Mouse (Mus musculus) MEL (cell line): ENCODE measurements around the gene Ak4. TPM values are rescaled to one million over a fixed set of nuclear protein-coding genes. Genes with fewer than 3 reads are reported as not detected.

ENCODE experiments used
- DNase-seq: peaks from one replicate; pipeline ENCODE4 v3.0.0; 2011; ENCODE audit warnings: low read depth, low spot score
- H3K27ac ChIP-seq: 2 replicates; pipeline ENCODE4 v1.5.1; 2012; ENCODE audit warnings: low read depth, mild to moderate bottlenecking, control low read depth, low read length, moderate library complexity; ENCODE audit not compliant: control insufficient read depth
- H3K27me3 ChIP-seq, 2 experiments: fragments of 150-350 bp in 1 of 2; sonication (generic) in 1 of 2; 2 replicates each; pipeline ENCODE4 v1.6.1; 2012; ENCODE audit warnings: low read length in 2 of 2, mild to moderate bottlenecking in 2 of 2, improper control_type of control experiment in 1 of 2, moderate library complexity in 1 of 2; ENCODE audit not compliant: insufficient read depth in 2 of 2, control insufficient read depth in 1 of 2
- H3K36me3 ChIP-seq, 2 experiments: 2 replicates each; pipeline ENCODE4 v1.6.1; 2012 to 2014; ENCODE audit warnings: low read length in 2 of 2, improper control_type of control experiment in 1 of 2, inconsistent platforms in 1 of 2, mild to moderate bottlenecking in 1 of 2; ENCODE audit not compliant: insufficient read depth in 2 of 2, control insufficient read depth in 1 of 2
- H3K4me1 ChIP-seq, 2 experiments: fragments of 150-350 bp in 1 of 2; sonication (generic) in 1 of 2; 2 replicates each; pipeline ENCODE4 v1.6.1; 2012; ENCODE audit warnings: low read length in 2 of 2, improper control_type of control experiment in 1 of 2, mild to moderate bottlenecking in 1 of 2; ENCODE audit not compliant: insufficient read depth in 2 of 2, control insufficient read depth in 1 of 2
- H3K4me3 ChIP-seq, 2 experiments: fragments of 150-350 bp in 1 of 2; sonication (generic) in 1 of 2; 2 replicates each; pipeline ENCODE4 v1.5.1; 2012; ENCODE audit warnings: low read depth in 2 of 2, low read length in 2 of 2, mild to moderate bottlenecking in 2 of 2, moderate library complexity in 2 of 2, control low read depth in 1 of 2, improper control_type of control experiment in 1 of 2; ENCODE audit not compliant: control insufficient read depth in 1 of 2, insufficient read depth in 1 of 2
- H3K79me2 ChIP-seq: 2 replicates; pipeline ENCODE4 v1.6.1; 2012; ENCODE audit warnings: mild to moderate bottlenecking, low read length, moderate library complexity; ENCODE audit not compliant: control insufficient read depth, poor library complexity, insufficient read depth
- H3K9ac ChIP-seq: 2 replicates; pipeline ENCODE4 v1.6.1; 2012; ENCODE audit warnings: low read depth, mild to moderate bottlenecking, control low read depth, low read length, moderate library complexity; ENCODE audit not compliant: control insufficient read depth, poor library complexity, severe bottlenecking
- H3K9me3 ChIP-seq: fragments of 150-350 bp; sonication (generic); replicated peaks from 2 replicates; pipeline ENCODE4 v1.6.1; 2012; ENCODE audit warnings: mild to moderate bottlenecking, low read length, improper control_type of control experiment, moderate library complexity; ENCODE audit not compliant: insufficient read depth
- CHD1 ChIP-seq: IDR thresholded peaks from 2 replicates; pipeline ENCODE4 v1.6.1; 2012; ENCODE audit warnings: low read depth, mild to moderate bottlenecking, inconsistent platforms, low read length, improper control_type of control experiment
- CHD2 ChIP-seq: IDR thresholded peaks from 2 replicates; pipeline ENCODE4 v1.6.1; 2011; ENCODE audit warnings: low read length, improper control_type of control experiment
- EP300 ChIP-seq, 2 experiments: IDR thresholded peaks; 2 replicates each; pipeline ENCODE4 v1.6.1; 2011; ENCODE audit warnings: improper control_type of control experiment in 2 of 2, low read length in 2 of 2, low read depth in 1 of 2, mild to moderate bottlenecking in 1 of 2
- GATA1 ChIP-seq: IDR thresholded peaks from 2 replicates; pipeline ENCODE4 v1.6.1; 2011; ENCODE audit warnings: low read depth, low read length, improper control_type of control experiment
- HCFC1 ChIP-seq: IDR thresholded peaks from 2 replicates; pipeline ENCODE4 v1.6.1; 2012; ENCODE audit warnings: low read depth, mild to moderate bottlenecking, inconsistent platforms, low read length, improper control_type of control experiment, moderate library complexity
- JUND ChIP-seq: IDR thresholded peaks from 2 replicates; pipeline ENCODE4 v1.6.1; 2011; ENCODE audit warnings: low read depth, mild to moderate bottlenecking, improper control_type of control experiment, low read length
- KAT2A ChIP-seq: conservative IDR thresholded peaks from 2 replicates; pipeline ENCODE4 v1.6.1; 2012; ENCODE audit warnings: low read depth, low read length, improper control_type of control experiment, inconsistent platforms
- MAZ ChIP-seq: IDR thresholded peaks from 2 replicates; pipeline ENCODE4 v1.6.1; 2012; ENCODE audit warnings: low read depth, mild to moderate bottlenecking, inconsistent platforms, low read length, improper control_type of control experiment
- MEF2A ChIP-seq: IDR thresholded peaks from 2 replicates; pipeline ENCODE4 v1.6.1; 2014; ENCODE audit warnings: low read depth, mild to moderate bottlenecking, inconsistent platforms, low read length, improper control_type of control experiment; ENCODE audit not compliant: poor library complexity, insufficient replicate concordance, severe bottlenecking; ENCODE audit errors: extremely low read depth
- MYB ChIP-seq: IDR thresholded peaks from 2 replicates; pipeline ENCODE4 v1.6.1; 2011; ENCODE audit warnings: mild to moderate bottlenecking, low read depth, low read length, improper control_type of control experiment
- MYC ChIP-seq: IDR thresholded peaks from 2 replicates; pipeline ENCODE4 v1.6.1; 2011; ENCODE audit warnings: low read depth, mild to moderate bottlenecking, low read length, improper control_type of control experiment, moderate library complexity
- NELFE ChIP-seq: IDR thresholded peaks from 2 replicates; pipeline ENCODE4 v1.6.1; 2011; ENCODE audit warnings: low read depth, low read length, improper control_type of control experiment
- NRF1 ChIP-seq: IDR thresholded peaks from 2 replicates; pipeline ENCODE4 v1.6.1; 2014; ENCODE audit warnings: low read depth, mild to moderate bottlenecking, inconsistent platforms, low read length, improper control_type of control experiment, moderate library complexity; ENCODE audit not compliant: poor library complexity, insufficient read depth, severe bottlenecking
- POLR2A ChIP-seq, 2 experiments: IDR thresholded peaks; 2 replicates each; pipeline ENCODE4 v1.6.1; 2011 to 2012; ENCODE audit warnings: low read length in 2 of 2, mild to moderate bottlenecking in 2 of 2, control low read depth in 1 of 2, improper control_type of control experiment in 1 of 2, low read depth in 1 of 2, moderate library complexity in 1 of 2; ENCODE audit not compliant: control insufficient read depth in 1 of 2, insufficient read depth in 1 of 2, poor library complexity in 1 of 2
- POLR2AphosphoS2 ChIP-seq: IDR thresholded peaks from 2 replicates; pipeline ENCODE4 v1.6.1; 2011; ENCODE audit warnings: low read length, improper control_type of control experiment
- POLR2AphosphoS5 ChIP-seq: IDR thresholded peaks from 2 replicates; pipeline ENCODE4 v1.6.1; 2012; ENCODE audit warnings: low read depth, borderline replicate concordance, mild to moderate bottlenecking, inconsistent platforms, low read length, moderate library complexity, mixed read lengths
- TAL1 ChIP-seq: IDR thresholded peaks from 2 replicates; pipeline ENCODE4 v1.6.1; 2012; ENCODE audit warnings: mild to moderate bottlenecking, inconsistent platforms, low read length, moderate library complexity, mixed read lengths
- TBP ChIP-seq: IDR thresholded peaks from 2 replicates; pipeline ENCODE4 v1.8.0; 2011; ENCODE audit warnings: low read depth, low read length, improper control_type of control experiment
- TCF12 ChIP-seq: IDR thresholded peaks from 2 replicates; pipeline ENCODE4 v1.6.1; 2014; ENCODE audit warnings: low read depth, mild to moderate bottlenecking, inconsistent platforms, low read length, improper control_type of control experiment, moderate library complexity
- UBTF ChIP-seq: IDR thresholded peaks from 2 replicates; pipeline ENCODE4 v1.6.1; 2012; ENCODE audit warnings: low read depth, mild to moderate bottlenecking, inconsistent platforms, low read length, improper control_type of control experiment, moderate library complexity, borderline replicate concordance; ENCODE audit not compliant: insufficient read depth
- USF2 ChIP-seq, 2 experiments: IDR thresholded peaks; 2 replicates each; pipeline ENCODE4 v1.6.1; 2011 to 2012; ENCODE audit warnings: improper control_type of control experiment in 2 of 2, low read length in 2 of 2, borderline replicate concordance in 1 of 2, inconsistent platforms in 1 of 2, low read depth in 1 of 2, mild to moderate bottlenecking in 1 of 2; ENCODE audit not compliant: insufficient read depth in 1 of 2
- ZC3H11A ChIP-seq: IDR thresholded peaks from 2 replicates; pipeline ENCODE4 v1.6.1; 2012; ENCODE audit warnings: low read depth, mild to moderate bottlenecking, inconsistent platforms, low read length, improper control_type of control experiment
- ZKSCAN1 ChIP-seq: IDR thresholded peaks from 2 replicates; pipeline ENCODE4 v1.6.1; 2012; ENCODE audit warnings: low read depth, mild to moderate bottlenecking, inconsistent platforms, low read length, improper control_type of control experiment, moderate library complexity
- ZMIZ1 ChIP-seq: IDR thresholded peaks from 2 replicates; pipeline ENCODE4 v1.6.1; 2012; ENCODE audit warnings: low read depth, mild to moderate bottlenecking, inconsistent platforms, low read length, improper control_type of control experiment, moderate library complexity
- polyA plus RNA-seq, 2 experiments: library from polyadenylated mRNA; stranded (reverse) in 1 of 2; unstranded in 1 of 2; fragments of >175 nt in 1 of 2; fragments of >200 nt in 1 of 2; gene quantifications; 2 replicates each; pipeline versions ENCODE4 v1.2.1 to v1.2.4; 2012; ENCODE audit warnings: low replicate concordance in 2 of 2, low read depth in 1 of 2; ENCODE audit not compliant: insufficient read length in 2 of 2, insufficient read depth in 1 of 2, missing spikeins in 1 of 2
- total RNA-seq: library from RNA; depleted of rRNA; stranded (reverse); fragments of 300-350 nt; gene quantifications from 2 replicates; pipeline ENCODE4 v1.2.3, GENCODE M21; 2012

The Ak4 gene
- total and polyA plus RNA-seq, 3 experiments: 18.3 to 25.4 TPM; not detected in 1

DNA sequence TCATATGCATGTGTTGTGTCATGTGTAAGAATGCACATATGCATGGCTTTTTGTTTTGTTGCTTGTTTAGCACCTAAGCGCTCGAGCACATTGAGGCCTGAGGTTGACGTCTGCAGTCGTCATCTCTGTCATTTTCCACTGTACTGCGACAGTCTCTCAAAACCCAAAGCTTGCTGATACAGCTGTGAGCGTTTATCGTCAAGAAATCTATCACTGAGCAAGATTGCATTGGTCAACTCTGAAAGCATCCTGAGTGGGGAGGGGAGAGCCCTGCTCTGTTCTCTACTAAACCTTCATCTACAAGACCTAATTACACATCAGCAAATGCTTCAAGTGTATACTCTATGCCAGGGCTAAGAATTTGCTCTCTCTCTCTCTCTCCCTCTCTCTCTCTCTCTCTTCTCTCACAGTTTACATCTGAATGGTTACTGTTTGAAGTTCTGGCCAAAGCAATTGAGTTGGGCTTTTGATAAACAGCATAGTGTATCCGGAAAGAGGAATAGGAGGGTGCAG lies 24.0 kb upstream of the Ak4 start:
- Histone ChIP-seq H3K36me3 (peaks cover 0 to 3% of the 10 kb centered on the region in 2 experiments; a peak in 2 of 4 replicates), H3K4me1 (peaks cover 0 to 4% of the 10 kb centered on the region in 2 experiments; a peak in 2 of 4 replicates), H3K4me3 (no peak overlapping the region), H3K9me3 (no peaks in the 10 kb centered on the region), H3K27me3 (no peaks in the 10 kb centered on the region)
- DNase-seq: no peak
- TF ChIP-seq NELFE: no peak
- no peak for TF ChIP-seq JUND
- no peak for TF ChIP-seq EP300 (IDR thresholded peaks at IDR 0.05; ENCODE audit: low read depth in 1 of 2, low read length in 2 of 2)
- no peak for TF ChIP-seq GATA1
- TF ChIP-seq MAZ: no peak
- no peak for TF ChIP-seq POLR2A (IDR thresholded peaks at IDR 0.05; ENCODE audit: control insufficient read depth in 1 of 2, insufficient read depth in 1 of 2, low read depth in 1 of 2, low read length in 2 of 2, poor library complexity in 1 of 2)
- TF ChIP-seq CHD1: no peak
- TF ChIP-seq USF2 (IDR thresholded peaks at IDR 0.05; ENCODE audit: borderline replicate concordance in 1 of 2, insufficient read depth in 1 of 2, low read depth in 1 of 2, low read length in 2 of 2): no peak
- TF ChIP-seq HCFC1: no peak
- no peak for TF ChIP-seq TCF12
- no peak for TF ChIP-seq ZC3H11A
- no peak for TF ChIP-seq ZMIZ1
- no peak for TF ChIP-seq TAL1
- TF ChIP-seq, all 39 proteins: peak for 0
- Histone ChIP-seq H3K9ac (no peak overlapping the region), H3K79me2 (no peaks in the 10 kb centered on the region), H3K27ac (no peak overlapping the region)

- Histone ChIP-seq H3K4me3 (no peak overlapping the region), H3K27me3 (no peaks in the 10 kb centered on the region), H3K36me3 (no peaks in the 10 kb centered on the region), H3K9ac (no peak overlapping the region), H3K4me1 (0 out of 4 replicates have a peak, but pooled peaks cover 0 to 6% of the 10 kb centered on the region in 2 experiments), H3K79me2 (no peaks in the 10 kb centered on the region), H3K27ac (no peak overlapping the region), H3K9me3 (no peaks in the 10 kb centered on the region)
- TF ChIP-seq USF2 (IDR thresholded peaks at IDR 0.05; ENCODE audit: borderline replicate concordance in 1 of 2, insufficient read depth in 1 of 2, low read depth in 1 of 2, low read length in 2 of 2): no peak
- no peak for TF ChIP-seq POLR2AphosphoS2
- no peak for TF ChIP-seq POLR2AphosphoS5
- no peak for TF ChIP-seq MAZ
- TF ChIP-seq KAT2A: no peak
- no peak for TF ChIP-seq NELFE
- no peak for TF ChIP-seq CHD2
- no peak for TF ChIP-seq TCF12
- no peak for TF ChIP-seq MEF2A
- no peak for TF ChIP-seq HCFC1
- TF ChIP-seq UBTF: no peak
- no peak for TF ChIP-seq EP300 (IDR thresholded peaks at IDR 0.05; ENCODE audit: low read depth in 1 of 2, low read length in 2 of 2)
- TF ChIP-seq MYB: no peak
- TF ChIP-seq NRF1: no peak
- TF ChIP-seq TBP: no peak
- TF ChIP-seq MYC: no peak
- no peak for TF ChIP-seq JUND
- no peak for TF ChIP-seq ZC3H11A
- no peak for TF ChIP-seq POLR2A (IDR thresholded peaks at IDR 0.05; ENCODE audit: control insufficient read depth in 1 of 2, insufficient read depth in 1 of 2, low read depth in 1 of 2, low read length in 2 of 2, poor library complexity in 1 of 2)
- TF ChIP-seq ZKSCAN1: no peak
- no peak for DNase-seq
Measured at GRCm38 (mm10) chr4:101400025-101400594, 19.0 kb upstream of the Ak4 start.
